Mouse (Mus musculus): Measurements from ENCODE around the gene Rtn4ip1.

The Rtn4ip1 gene

GRCm38 (mm10) chr10:44003551-44004151 lies 102.0 kb downstream of the Rtn4ip1 start:
- DNase-seq = peak; percentile 64 to 84

- DNase-seq = peak; percentile 41 to 70
These were observed 102.7 kb downstream of the Rtn4ip1 start for GRCm38 (mm10) chr10:44004221-44004751.

- peak; percentile 89 to 92 for DNase-seq
These were observed 104.4 kb downstream of the Rtn4ip1 start for GRCm38 (mm10) chr10:44005677-44006641.

Measured in kidney, postnatal 36 days (tissue).